Comparison of ENCODE assay signal across 8 mouse cellular contexts in the genomic region with DNA sequence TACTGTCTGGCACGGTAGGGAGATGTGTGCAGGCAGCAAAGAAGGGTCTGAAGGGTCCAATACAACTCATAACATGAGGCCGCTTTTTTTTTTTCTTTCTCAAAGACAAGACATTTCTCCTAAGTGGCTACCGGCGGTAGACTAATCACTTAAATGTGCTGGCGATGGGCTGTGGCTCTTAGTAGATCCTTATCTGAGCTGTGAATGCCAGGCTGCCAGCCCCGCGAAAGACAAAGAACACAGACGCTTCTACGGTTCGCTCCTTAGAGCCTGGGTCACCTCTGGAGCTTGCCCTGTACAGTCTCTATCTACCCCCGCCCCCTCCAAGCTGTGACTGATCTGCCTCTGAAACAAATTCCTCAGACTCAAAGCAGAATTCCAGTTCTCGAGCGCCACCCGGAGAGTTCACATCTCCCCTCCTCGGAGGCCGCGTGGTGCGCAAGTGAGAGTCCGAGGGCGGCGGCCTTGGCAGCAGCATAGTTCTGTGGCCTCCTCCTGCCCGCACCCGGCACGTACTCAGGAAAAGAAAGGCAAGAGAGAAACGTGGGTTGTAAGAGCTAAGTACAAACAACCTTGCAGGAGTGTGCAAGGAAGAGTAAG. TPM values are rescaled to one million over a fixed set of nuclear protein-coding genes. Genes with fewer than 3 reads are reported as not detected.
DNase-seq lines count a peak whose midpoint lies in the region; ATAC-seq and TF ChIP-seq lines count a peak whose summit lies in the region.

No protein-coding gene starts in this region.

- TF ChIP-seq POLR2A in thymus, adult 2 months (IDR thresholded peaks at IDR 0.05; ENCODE audit: control insufficient read depth, extremely low read depth, insufficient read depth, low read length, poor library complexity), result no peak

- peak overlapping the region; percentile 30 for H3K4me3 ChIP-seq in thymus, adult 2 months (ENCODE audit: control insufficient read depth, insufficient read depth, low read length)
- H3K4me3 ChIP-seq in forebrain, embryonic 10.5 days, result peak overlapping the region; percentile 58
- H3K4me3 ChIP-seq in midbrain, embryonic 11.5 days (ENCODE audit: low read depth, low read length), result peak overlapping the region; percentile 2; the same call in 1 of the 2 replicates

- H3K27ac ChIP-seq in thymus, adult 2 months (ENCODE audit: control insufficient read depth, insufficient read depth, low read length), result peak overlapping the region; percentile 97
- H3K27ac ChIP-seq in forebrain, embryonic 10.5 days, result peak overlapping the region; percentile 93
- no peak overlapping the region for H3K27ac ChIP-seq in midbrain, embryonic 11.5 days (ENCODE audit: low read depth, low read length)

- H3K4me2 ChIP-seq in midbrain, embryonic 11.5 days, result peak overlapping the region; percentile 65; the same call in 1 of the 2 replicates

- intact Hi-C loops in heart, postnatal 10 days (cut with DNase I), result loop anchor here (1.0 to 5.0 kb wide), 3 partner anchors 79 to 350 kb away; no protein-coding TSS in a partner anchor

- peak; percentile 37 for DNase-seq in thymus, adult 2 months
- no peak for DNase-seq in thymus, adult 18-20 months
- peak; percentile 45 for DNase-seq in forebrain, embryonic 10.5 days (ENCODE audit: extremely low spot score, low spot score)
- peak; percentile 68 to 75 for DNase-seq in heart, postnatal 10 days
- peak; percentile 69 to 78 for DNase-seq in kidney, postnatal 4 days
- DNase-seq in midbrain, embryonic 11.5 days (ENCODE audit: low spot score, missing footprints), result peak; percentile 91
- DNase-seq in thymus, postnatal 36 days, result peak; percentile 37 to 51
- no peak for DNase-seq in spleen, adult 12 weeks (ENCODE audit: low spot score)

- peaks cover 52% of the 10 kb centered on the region for H3K4me1 ChIP-seq in thymus, adult 2 months (replicated peaks; ENCODE audit: control insufficient read depth, insufficient read depth, low read length)
- peaks cover 80% of the 10 kb centered on the region for H3K4me1 ChIP-seq in forebrain, embryonic 10.5 days
- peaks cover 16% of the 10 kb centered on the region for H3K4me1 ChIP-seq in midbrain, embryonic 11.5 days (ENCODE audit: control insufficient read depth, insufficient read depth, low read length)

- H3K36me3 ChIP-seq in thymus, adult 2 months (ENCODE audit: control insufficient read depth, insufficient read depth, low read length), result no peaks in the 10 kb centered on the region
- no peaks in the 10 kb centered on the region for H3K36me3 ChIP-seq in forebrain, embryonic 10.5 days (replicated peaks)
- no peaks in the 10 kb centered on the region for H3K36me3 ChIP-seq in midbrain, embryonic 11.5 days (ENCODE audit: control insufficient read depth, insufficient read depth, low read length)

- TF ChIP-seq CTCF in thymus, adult 2 months (IDR thresholded peaks at IDR 0.05; ENCODE audit: borderline replicate concordance, control insufficient read depth, extremely low read depth, insufficient read depth, low read length, poor library complexity), result no peak

- 5% methylated on average over 25 of the region's 25 CpGs for WGBS in thymus, adult 2 months
- WGBS in forebrain, embryonic 10.5 days, result 8% methylated on average over 25 of the region's 25 CpGs
- WGBS in midbrain, embryonic 11.5 days, result 3% methylated on average over 25 of the region's 25 CpGs

- no peak for ATAC-seq in midbrain, embryonic 11.5 days (ENCODE audit: low FRiP score)

- no peak overlapping the region for H3K9ac ChIP-seq in midbrain, embryonic 11.5 days (ENCODE audit: low read length)

- no peaks in the 10 kb centered on the region for H3K9me3 ChIP-seq in forebrain, embryonic 10.5 days
- no peaks in the 10 kb centered on the region for H3K9me3 ChIP-seq in midbrain, embryonic 11.5 days (ENCODE audit: control insufficient read depth, low read length)

- no peaks in the 10 kb centered on the region for H3K27me3 ChIP-seq in thymus, adult 2 months (ENCODE audit: control insufficient read depth, insufficient read depth, low read length)
- peaks cover 93% of the 10 kb centered on the region for H3K27me3 ChIP-seq in forebrain, embryonic 10.5 days (ENCODE audit: poor library complexity, severe bottlenecking)
- H3K27me3 ChIP-seq in midbrain, embryonic 11.5 days (ENCODE audit: control insufficient read depth, insufficient read depth, low read length), result peaks cover 67% of the 10 kb centered on the region

RNA-seq across cellular contexts. Expression of gene Bcor, which starts 2.7 kb away (rescaled TPM):
- 30.6 and 37.7 TPM in 2 replicates for polyA plus RNA-seq in thymus, adult 2 months (2012; rRNA removed)
- polyA plus RNA-seq in forebrain, embryonic 10.5 days (2016; fragmentation: Nextera tagmentation; extraction: Ambion mirVana), result 18.0 and 18.9 TPM in 2 replicates
- total RNA-seq in heart, postnatal 10 days (2021), result 10 to 100 TPM; 26.4 to 38.5 TPM
- polyA plus RNA-seq in midbrain, embryonic 11.5 days (2014; fragmentation: Nextera tagmentation; extraction: Ambion mirVana), result 26.3 and 27.7 TPM in 2 replicates

Comparison
In these comparisons a context has a peak if more than half of its experiments do, and no peak if none do; other contexts are left out.
1. DNase-seq: peak in thymus, adult 2 months (single experiment), forebrain, embryonic 10.5 days (single experiment), heart, postnatal 10 days (2 of 2), kidney, postnatal 4 days (2 of 2), midbrain, embryonic 11.5 days (single experiment) and thymus, postnatal 36 days (2 of 2); none in thymus, adult 18-20 months (0 of 2) and spleen, adult 12 weeks (single experiment).
2. H3K4me3 ChIP-seq: peak in every context shown above with its lines; median percentile 58 in forebrain, embryonic 10.5 days; 30 in thymus, adult 2 months; 2 in midbrain, embryonic 11.5 days.